Mouse (Mus musculus): Measurements from ENCODE around the gene Cldn5. TPM values are rescaled to one million over a fixed set of nuclear protein-coding genes. Genes with fewer than 3 reads are reported as not detected.
A peak's percentile ranks its signal among the peaks of the same experiment; 100 is the strongest.

The Cldn5 gene
- polyA plus RNA-seq, 2 experiments from 2014 or later, result not detected

GRCm38 (mm10) chr16:18785485-18785884, 8.8 kb downstream of the Cldn5 start:
- ATAC-seq, result no peak

- no peak for ATAC-seq
These were observed 10.0 kb downstream of the Cldn5 start for GRCm38 (mm10) chr16:18786652-18787051.

- ATAC-seq, result no peak
These were observed 12.2 kb downstream of the Cldn5 start for GRCm38 (mm10) chr16:18788627-18789406.

- no peak for ATAC-seq
These were observed 18.7 kb downstream of the Cldn5 start for GRCm38 (mm10) chr16:18795223-18795899.

- ATAC-seq, result no peak
These were observed 20.0 kb downstream of the Cldn5 start for GRCm38 (mm10) chr16:18796645-18797044.

GRCm38 (mm10) chr16:18798151-18798550, 21.5 kb downstream of the Cldn5 start:
- ATAC-seq, result no peak

GRCm38 (mm10) chr16:18798841-18799240, 22.2 kb downstream of the Cldn5 start:
- no peak for ATAC-seq

GRCm38 (mm10) chr16:18805746-18806145, 29.1 kb downstream of the Cldn5 start:
- no peak for ATAC-seq

- ATAC-seq, result no peak
These were observed 32.4 kb downstream of the Cldn5 start for GRCm38 (mm10) chr16:18809001-18809400.

GRCm38 (mm10) chr16:18811032-18811431, 34.4 kb downstream of the Cldn5 start:
- ATAC-seq, result no peak

GRCm38 (mm10) chr16:18811468-18812384, 35.1 kb downstream of the Cldn5 start, which contains the start of the genes Ufd1 and Cdc45:
TSS of gene Ufd1 (plus strand) at chr16:18811779.
TSS of gene Cdc45 (minus strand) at chr16:18811987.
- ATAC-seq, result peak; percentile 90

- no peak for ATAC-seq
These were observed 35.8 kb downstream of the Cldn5 start for GRCm38 (mm10) chr16:18812385-18812910.

- no peak for ATAC-seq
These were observed 45.7 kb downstream of the Cldn5 start for GRCm38 (mm10) chr16:18822356-18822755.

- ATAC-seq, result no peak
These were observed 46.3 kb downstream of the Cldn5 start for GRCm38 (mm10) chr16:18822925-18823324.

Other genes starting within 250 kb of the Cldn5 start
- not detected for gene Tbx1, start 186.2 kb upstream of the Cldn5 start, polyA plus RNA-seq (2017; shearing (Covaris generic))
- not detected for gene Gp1bb, start 154.4 kb upstream of the Cldn5 start, polyA plus RNA-seq (2017; shearing (Covaris generic))
- not detected for gene Gm49601, start 150.4 kb upstream of the Cldn5 start, polyA plus RNA-seq (2017; shearing (Covaris generic))
- gene Sept5, start 146.9 kb upstream of the Cldn5 start, polyA plus RNA-seq (2017; shearing (Covaris generic)), result 1 to 10 TPM in 1 of 2 experiments, under 1 TPM in 1; 0.36 to 1.5 TPM
- 100 to 1,000 TPM; 118 to 162 TPM for gene Ufd1, start 34.9 kb downstream of the Cldn5 start, polyA plus RNA-seq (2017; shearing (Covaris generic))
- 1 to 10 TPM; 5.8 to 9.4 TPM for gene Cdc45, start 35.1 kb downstream of the Cldn5 start, polyA plus RNA-seq (2017; shearing (Covaris generic))
- gene 2510002D24Rik, start 59.7 kb downstream of the Cldn5 start, polyA plus RNA-seq (2017; shearing (Covaris generic)), result 10 to 100 TPM; 85.2 to 98.8 TPM
- not detected for gene Gm28539, start 59.7 kb downstream of the Cldn5 start, polyA plus RNA-seq (2017; shearing (Covaris generic))
- 10 to 100 TPM; 76.9 to 86.3 TPM for gene Mrpl40, start 100.0 kb downstream of the Cldn5 start, polyA plus RNA-seq (2017; shearing (Covaris generic))
- 10 to 100 TPM in 1 of 2 experiments, 1 to 10 TPM in 1; 8.5 to 11.4 TPM for gene Hira, start 100.2 kb downstream of the Cldn5 start, polyA plus RNA-seq (2017; shearing (Covaris generic))

Measured in CD4-positive, CD25-positive, alpha-beta regulatory T cell, adult 4 months (primary cell).